Mouse (Mus musculus): Measurements from ENCODE around the gene Nans. TPM values are rescaled to one million over a fixed set of nuclear protein-coding genes. Genes with fewer than 3 reads are reported as not detected.

The Nans gene
- polyA plus RNA-seq, 1 experiment from 2014 or later, result 23.8 TPM

- WGBS (ENCODE audit: insufficient replicate concordance), result 91% methylated on average over 5 of the region's 5 CpGs
- Histone ChIP-seq H3K27me3 (ENCODE audit: insufficient read depth, low read length) (no peaks in the 10 kb centered on the region), H3K4me2 (ENCODE audit: low read depth, low read length) (no peak overlapping the region), H3K36me3 (replicated peaks; ENCODE audit: insufficient read depth, low read length) (peaks cover 69% of the 10 kb centered on the region), H3K9me3 (ENCODE audit: low read length) (no peaks in the 10 kb centered on the region), H3K27ac (ENCODE audit: low read depth) (no peak overlapping the region), H3K4me3 (ENCODE audit: low read depth, low read length) (no peak overlapping the region), H3K9ac (replicated peaks) (no peak overlapping the region), H3K4me1 (ENCODE audit: insufficient read depth) (no peaks in the 10 kb centered on the region)
- TF ChIP-seq CTCF (IDR thresholded peaks at IDR 0.05; ENCODE audit: low read depth) (no peak), EP300 (IDR thresholded peaks at IDR 0.05; ENCODE audit: low read depth) (no peak)
- DNase-seq (no peak), ATAC-seq (no peak)
Observed at GRCm38 (mm10) chr4:46475101-46475500, 13.9 kb upstream of the Nans start.

DNA sequence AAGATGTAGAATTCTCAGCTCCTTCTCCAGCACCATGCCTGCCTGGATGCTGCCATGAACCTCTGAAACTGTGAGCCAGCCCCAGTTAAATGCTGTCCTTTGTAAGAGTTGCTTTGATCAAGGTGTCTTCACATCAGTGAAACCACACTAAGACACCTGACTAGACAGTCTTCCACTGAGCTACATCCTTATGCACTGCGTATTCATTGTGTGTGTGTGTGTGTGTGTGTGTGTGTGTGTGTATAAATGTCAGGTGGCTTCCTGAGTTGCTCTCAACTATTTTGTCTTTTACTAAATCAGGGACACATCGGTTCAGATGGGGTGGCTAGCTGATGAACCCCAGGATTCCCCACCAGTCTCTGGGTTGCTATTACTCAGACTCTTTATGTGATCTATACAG, 10.0 kb upstream of the Nans start:
- Histone ChIP-seq H3K27me3 (ENCODE audit: insufficient read depth, low read length) (no peaks in the 10 kb centered on the region), H3K27ac (ENCODE audit: low read depth) (no peak overlapping the region), H3K4me3 (ENCODE audit: low read depth, low read length) (no peak overlapping the region), H3K9ac (replicated peaks) (no peak overlapping the region), H3K36me3 (replicated peaks; ENCODE audit: insufficient read depth, low read length) (peaks cover 33% of the 10 kb centered on the region), H3K4me2 (ENCODE audit: low read depth, low read length) (no peak overlapping the region), H3K9me3 (ENCODE audit: low read length) (no peaks in the 10 kb centered on the region), H3K4me1 (ENCODE audit: insufficient read depth) (no peaks in the 10 kb centered on the region)
- no peak for DNase-seq
- 96% methylated on average over 2 of the region's 2 CpGs for WGBS (ENCODE audit: insufficient replicate concordance)
- TF ChIP-seq EP300 (IDR thresholded peaks at IDR 0.05; ENCODE audit: low read depth), result no peak
- no peak for TF ChIP-seq CTCF (IDR thresholded peaks at IDR 0.05; ENCODE audit: low read depth)
- no peak for ATAC-seq

DNA sequence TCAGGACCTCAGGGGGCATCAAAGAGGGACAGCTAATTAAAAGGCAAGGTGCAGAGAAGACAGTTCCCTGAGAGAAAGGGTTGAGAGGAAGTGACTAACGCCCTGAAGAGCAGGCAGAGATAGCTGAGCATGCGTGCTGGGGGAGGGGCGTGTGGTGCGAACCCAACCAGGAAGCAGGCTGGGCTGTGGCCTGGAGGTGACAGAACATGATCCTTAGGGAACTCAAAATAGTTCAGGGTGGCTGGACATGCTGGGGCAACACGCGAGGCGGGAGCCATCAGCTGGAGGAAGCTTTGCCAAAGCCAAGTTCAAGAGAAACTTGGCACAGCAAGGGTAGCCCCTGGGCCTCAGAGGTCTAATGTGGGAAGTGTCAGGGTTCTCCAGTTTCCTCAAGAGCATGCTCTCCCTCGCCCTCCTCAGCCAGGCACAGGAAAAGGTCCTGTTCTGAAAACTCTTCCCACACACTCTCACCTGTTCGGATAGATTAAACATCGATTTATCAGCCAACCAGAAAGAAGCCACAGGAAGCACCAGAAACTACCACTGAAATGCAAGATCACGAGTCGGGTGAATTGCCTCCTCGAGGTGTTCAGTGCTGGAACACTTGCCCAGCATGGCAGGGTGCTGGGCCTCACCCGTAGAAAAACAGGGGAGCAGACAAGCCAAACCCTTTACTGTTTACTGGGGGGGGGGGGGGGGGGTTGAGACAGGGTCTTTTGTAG, 3.2 kb upstream of the Nans start:
- DNase-seq (peak; percentile 81), ATAC-seq (0 out of 2 replicates have a peak, but pooled peaks have one; percentile 16)
- H3K27ac ChIP-seq (ENCODE audit: low read depth), result peak overlapping the region; percentile 67
- no peaks in the 10 kb centered on the region for H3K36me3 ChIP-seq (replicated peaks; ENCODE audit: insufficient read depth, low read length)
- H3K4me2 ChIP-seq (ENCODE audit: low read depth, low read length), result peak overlapping the region; percentile 26
- H3K27me3 ChIP-seq (ENCODE audit: insufficient read depth, low read length), result no peaks in the 10 kb centered on the region
- H3K9me3 ChIP-seq (ENCODE audit: low read length), result no peaks in the 10 kb centered on the region
- no peak overlapping the region; the same call in 1 of the 2 replicates for H3K9ac ChIP-seq (replicated peaks)
- H3K4me1 ChIP-seq (ENCODE audit: insufficient read depth), result peaks cover 26% of the 10 kb centered on the region
- WGBS (ENCODE audit: insufficient replicate concordance), result 29% methylated on average over 14 of the region's 14 CpGs
- H3K4me3 ChIP-seq (ENCODE audit: low read depth, low read length), result no peak overlapping the region
- TF ChIP-seq EP300 (IDR thresholded peaks at IDR 0.05; ENCODE audit: low read depth), result no peak
- no peak for TF ChIP-seq CTCF (IDR thresholded peaks at IDR 0.05; ENCODE audit: low read depth)

DNA sequence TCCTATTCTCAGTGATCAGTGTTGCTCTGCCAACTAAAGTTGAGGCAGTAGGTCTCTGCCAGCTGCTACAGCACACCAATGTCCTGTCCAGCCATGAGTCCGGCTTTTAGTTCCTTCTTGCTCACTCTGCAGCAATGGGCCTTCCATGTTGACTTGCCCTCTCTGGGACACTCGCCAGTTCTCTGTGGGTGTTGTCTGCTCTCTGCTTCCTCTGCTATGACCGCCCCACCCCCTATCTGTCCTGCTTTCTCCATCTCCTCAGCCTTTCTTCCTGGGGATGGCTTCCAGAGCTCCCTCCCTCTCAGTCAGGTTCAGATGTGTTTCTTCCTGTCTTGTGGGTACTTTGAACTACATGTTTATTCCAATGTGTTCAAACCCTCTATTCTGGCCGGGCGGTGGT, 1.7 kb upstream of the Nans start:
- DNase-seq (peak; percentile 38), ATAC-seq (no peak)
- H3K36me3 ChIP-seq (replicated peaks; ENCODE audit: insufficient read depth, low read length), result 0 out of 2 replicates have a peak, but pooled peaks cover 2% of the 10 kb centered on the region
- TF ChIP-seq CTCF (IDR thresholded peaks at IDR 0.05; ENCODE audit: low read depth), result no peak
- TF ChIP-seq EP300 (IDR thresholded peaks at IDR 0.05; ENCODE audit: low read depth), result no peak
- no peak overlapping the region for H3K4me2 ChIP-seq (ENCODE audit: low read depth, low read length)
- H3K4me1 ChIP-seq (ENCODE audit: insufficient read depth), result peaks cover 26% of the 10 kb centered on the region
- no peaks in the 10 kb centered on the region for H3K9me3 ChIP-seq (ENCODE audit: low read length)
- no peak overlapping the region for H3K4me3 ChIP-seq (ENCODE audit: low read depth, low read length)
- H3K27me3 ChIP-seq (ENCODE audit: insufficient read depth, low read length), result no peaks in the 10 kb centered on the region
- no peak overlapping the region for H3K9ac ChIP-seq (replicated peaks)
- H3K27ac ChIP-seq (ENCODE audit: low read depth), result no peak overlapping the region
- 76% methylated on average over 5 of the region's 5 CpGs for WGBS (ENCODE audit: insufficient replicate concordance)

GRCm38 (mm10) chr4:46493071-46493470, 4.0 kb downstream of the Nans start:
- no peak for ATAC-seq
- DNase-seq, result no peak
- no peak for TF ChIP-seq CTCF (IDR thresholded peaks at IDR 0.05; ENCODE audit: low read depth)
- no peak for TF ChIP-seq EP300 (IDR thresholded peaks at IDR 0.05; ENCODE audit: low read depth)
- no peak overlapping the region for H3K4me3 ChIP-seq (ENCODE audit: low read depth, low read length)
- H3K4me1 ChIP-seq (ENCODE audit: insufficient read depth), result peaks cover 11% of the 10 kb centered on the region
- H3K4me2 ChIP-seq (ENCODE audit: low read depth, low read length), result no peak overlapping the region
- WGBS (ENCODE audit: insufficient replicate concordance), result 88% methylated on average over 6 of the region's 6 CpGs
- H3K9me3 ChIP-seq (ENCODE audit: low read length), result no peaks in the 10 kb centered on the region
- H3K27me3 ChIP-seq (ENCODE audit: insufficient read depth, low read length), result no peaks in the 10 kb centered on the region
- H3K27ac ChIP-seq (ENCODE audit: low read depth), result no peak overlapping the region
- H3K9ac ChIP-seq (replicated peaks), result no peak overlapping the region
- H3K36me3 ChIP-seq (replicated peaks; ENCODE audit: insufficient read depth, low read length), result peaks cover 33% of the 10 kb centered on the region

DNA sequence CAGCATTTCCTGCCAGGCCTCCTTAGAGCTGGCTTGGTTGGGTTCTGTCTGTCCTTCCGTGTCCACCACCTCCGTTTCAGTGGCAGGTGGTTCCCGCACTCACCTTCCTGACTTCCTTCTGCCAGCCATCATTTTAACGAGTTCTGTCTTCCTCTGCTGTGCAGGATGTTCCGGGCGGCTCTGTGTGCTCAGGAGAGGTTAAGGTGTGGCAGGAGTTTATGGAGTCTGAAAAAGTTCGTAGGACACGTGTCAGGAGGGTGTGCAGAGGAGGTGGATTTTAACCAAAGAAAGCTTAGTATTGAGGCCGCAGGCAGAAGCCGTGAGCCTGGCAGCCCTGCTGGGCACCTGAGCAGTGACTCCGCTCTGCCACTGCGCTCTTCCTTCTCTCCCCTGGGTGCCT, 6.5 kb downstream of the Nans start:
- Histone ChIP-seq H3K27ac (ENCODE audit: low read depth) (no peak overlapping the region), H3K36me3 (replicated peaks; ENCODE audit: insufficient read depth, low read length) (peaks cover 44% of the 10 kb centered on the region), H3K9ac (replicated peaks) (no peak overlapping the region), H3K4me3 (ENCODE audit: low read depth, low read length) (no peak overlapping the region), H3K4me1 (ENCODE audit: insufficient read depth) (peaks cover 2% of the 10 kb centered on the region; the same call in 1 of the 2 replicates), H3K9me3 (ENCODE audit: low read length) (no peaks in the 10 kb centered on the region), H3K27me3 (ENCODE audit: insufficient read depth, low read length) (no peaks in the 10 kb centered on the region), H3K4me2 (ENCODE audit: low read depth, low read length) (no peak overlapping the region)
- DNase-seq, result no peak
- 85% methylated on average over 12 of the region's 12 CpGs for WGBS (ENCODE audit: insufficient replicate concordance)
- ATAC-seq, result no peak
- TF ChIP-seq CTCF (IDR thresholded peaks at IDR 0.05; ENCODE audit: low read depth), result no peak
- TF ChIP-seq EP300 (IDR thresholded peaks at IDR 0.05; ENCODE audit: low read depth), result no peak
